Mouse (Mus musculus): ENCODE data around the gene Speer4f1. TPM values are rescaled to one million over a fixed set of nuclear protein-coding genes. Genes with fewer than 3 reads are reported as not detected.
"Not testable (repeated sequence)": the region's sequence is repeated elsewhere in the genome, so short reads cannot be mapped to it uniquely, and the experiment has no call there.

Speer4f1 gene
- total RNA-seq (2021) = not detected
- long read RNA-seq, experiment 1 = 0 reads
- long read RNA-seq, experiment 2 = 0 reads

DNA sequence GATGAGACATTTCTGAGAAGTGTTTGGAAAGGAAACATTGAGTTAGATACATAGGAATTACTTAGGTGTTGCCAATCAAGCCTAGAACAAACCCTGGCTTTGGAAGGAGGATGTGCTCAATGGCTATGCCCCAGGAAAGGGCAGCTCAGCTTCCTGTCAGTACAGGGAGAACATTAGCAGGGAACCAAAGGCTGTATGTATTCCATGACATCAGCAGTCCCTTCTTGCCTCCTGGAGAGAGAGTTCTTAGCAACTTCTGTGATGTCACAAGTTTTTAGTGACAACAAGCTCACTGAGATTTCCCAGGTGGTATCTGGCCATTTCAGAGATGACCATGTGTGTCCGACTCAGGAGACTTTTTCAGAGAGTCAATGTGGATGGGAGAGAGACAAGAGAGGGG, at the start of gene Speer4f1:
Gene Speer4f1, plus strand, starts transcription at position 301 of the 400 bp plus-strand sequence.
- DNase-seq (ENCODE audit: low spot score in 2 of 2); H3K4me3 ChIP-seq; H3K27ac ChIP-seq: not testable (repeated sequence)

DNA sequence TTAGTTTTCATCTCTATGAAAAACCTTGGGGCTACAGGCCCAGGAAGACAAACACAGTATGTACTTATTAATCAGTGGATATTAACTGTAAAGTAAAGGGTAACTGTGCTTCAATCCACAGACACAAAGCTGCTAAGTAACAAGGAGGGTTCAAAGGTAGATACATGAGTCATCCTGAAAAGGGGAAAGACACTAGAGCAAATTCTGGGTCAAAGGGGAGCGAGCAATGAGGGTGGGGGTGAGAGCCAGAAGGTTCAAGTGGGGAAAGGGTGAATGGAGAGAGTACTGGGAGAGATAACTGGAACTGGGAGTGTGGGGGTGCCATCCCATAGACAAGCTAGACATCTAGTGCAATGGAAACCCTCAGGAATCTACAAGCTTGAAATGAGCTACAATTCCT, 49.0 kb upstream of the Speer4f1 start:
- Histone ChIP-seq H3K27ac (no peak overlapping the region), H3K4me3 (no peak overlapping the region)
- no peak for TF ChIP-seq CTCF (conservative IDR thresholded peaks at IDR 0.05)
- no peak for DNase-seq (ENCODE audit: low spot score in 2 of 2)

GRCm38 (mm10) chr5:17434721-17435120, 41.2 kb upstream of the Speer4f1 start:
- no peak for TF ChIP-seq CTCF (conservative IDR thresholded peaks at IDR 0.05)
- DNase-seq (ENCODE audit: low spot score in 2 of 2) = no peak
- no peak overlapping the region for H3K27ac ChIP-seq
- H3K4me3 ChIP-seq = no peak overlapping the region

DNA sequence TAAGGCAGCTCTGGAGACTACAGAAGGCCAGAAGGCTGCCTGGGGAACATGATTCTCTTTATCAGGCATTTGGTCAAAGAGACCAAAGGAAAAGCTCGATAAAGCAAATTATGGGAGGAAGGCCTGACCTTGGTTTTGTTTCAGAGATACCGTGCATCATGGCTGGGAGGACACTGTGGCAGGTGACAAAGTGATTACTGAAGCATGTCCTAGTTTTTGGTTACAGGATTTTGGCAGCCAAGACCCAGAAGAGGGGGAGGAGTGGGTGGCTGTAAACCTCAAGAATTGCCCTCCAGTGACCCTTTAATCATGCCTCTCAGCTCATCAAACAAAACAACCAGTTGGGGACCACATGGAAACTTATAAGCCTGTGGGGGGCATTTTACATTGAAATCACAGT, 39.7 kb upstream of the Speer4f1 start:
- no peak overlapping the region for H3K27ac ChIP-seq
- no peak for TF ChIP-seq CTCF (conservative IDR thresholded peaks at IDR 0.05)
- no peak overlapping the region for H3K4me3 ChIP-seq
- DNase-seq (ENCODE audit: low spot score in 2 of 2) = no peak

DNA sequence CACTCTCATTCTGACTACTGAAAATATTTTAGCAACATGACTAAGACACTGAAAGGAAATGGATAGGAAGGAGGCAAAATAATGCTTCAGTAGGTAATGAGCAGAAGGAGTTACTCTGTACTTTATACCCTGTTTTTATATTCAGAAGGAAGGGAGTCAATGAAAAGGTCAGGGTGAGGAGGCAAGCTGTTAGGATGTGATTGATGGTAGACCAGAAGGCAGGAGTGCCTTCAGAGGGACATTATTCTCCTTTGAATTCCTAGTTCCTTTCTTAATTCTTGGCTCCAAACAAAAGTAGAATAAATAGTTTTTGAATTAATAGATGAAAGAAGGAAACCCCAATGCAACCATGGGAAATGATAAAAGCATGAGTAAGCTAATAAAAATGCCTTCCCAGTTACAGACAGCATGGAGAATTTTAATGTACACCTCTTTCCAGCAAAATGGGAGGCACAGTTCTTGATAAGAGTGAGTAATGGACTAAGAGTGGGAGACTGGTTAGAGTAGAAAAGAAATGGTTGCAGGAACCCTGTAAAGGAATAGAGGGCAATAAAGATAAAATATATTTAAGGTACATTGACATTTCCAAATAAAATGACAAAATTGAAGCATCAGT, 36.3 kb upstream of the Speer4f1 start:
- Histone ChIP-seq H3K27ac (no peak overlapping the region), H3K4me3 (no peak overlapping the region)
- TF ChIP-seq CTCF (conservative IDR thresholded peaks at IDR 0.05) = no peak
- DNase-seq (ENCODE audit: low spot score in 2 of 2) = no peak

- no peak for TF ChIP-seq CTCF (conservative IDR thresholded peaks at IDR 0.05)
- H3K4me3 ChIP-seq = no peak overlapping the region
- DNase-seq (ENCODE audit: low spot score in 2 of 2) = no peak
- no peak overlapping the region for H3K27ac ChIP-seq
These were observed 21.8 kb upstream of the Speer4f1 start for GRCm38 (mm10) chr5:17454059-17454458.

GRCm38 (mm10) chr5:17454952-17455586, 20.8 kb upstream of the Speer4f1 start:
- no peak overlapping the region for H3K4me3 ChIP-seq
- no peak overlapping the region for H3K27ac ChIP-seq
- DNase-seq (ENCODE audit: low spot score in 2 of 2) = no peak
- no peak for TF ChIP-seq CTCF (conservative IDR thresholded peaks at IDR 0.05)

DNA sequence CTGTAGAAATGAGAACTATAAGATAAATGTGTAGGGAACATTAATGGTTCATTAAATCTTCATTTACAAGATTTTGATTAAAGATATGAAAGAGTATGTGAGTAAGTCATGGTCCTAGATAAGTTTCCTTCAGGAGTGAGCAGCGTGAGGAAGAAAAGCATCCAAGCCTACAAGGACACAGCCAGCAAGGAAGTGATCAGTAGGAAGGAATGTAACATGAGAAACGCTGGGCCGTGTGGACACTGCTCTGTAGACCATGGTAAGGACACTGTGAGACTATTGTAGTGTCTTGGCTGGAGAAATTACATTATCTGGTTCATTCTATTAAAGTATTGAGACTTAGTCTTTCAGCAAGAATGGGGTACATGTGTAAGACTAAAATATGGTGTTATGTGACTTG, 19.2 kb upstream of the Speer4f1 start:
- TF ChIP-seq CTCF (conservative IDR thresholded peaks at IDR 0.05) = no peak
- DNase-seq (ENCODE audit: low spot score in 2 of 2) = no peak
- Histone ChIP-seq H3K27ac (no peak overlapping the region), H3K4me3 (no peak overlapping the region)

GRCm38 (mm10) chr5:17468120-17468519, 7.8 kb upstream of the Speer4f1 start:
- H3K4me3 ChIP-seq; H3K27ac ChIP-seq; DNase-seq (ENCODE audit: low spot score in 2 of 2): not testable (repeated sequence)

DNA sequence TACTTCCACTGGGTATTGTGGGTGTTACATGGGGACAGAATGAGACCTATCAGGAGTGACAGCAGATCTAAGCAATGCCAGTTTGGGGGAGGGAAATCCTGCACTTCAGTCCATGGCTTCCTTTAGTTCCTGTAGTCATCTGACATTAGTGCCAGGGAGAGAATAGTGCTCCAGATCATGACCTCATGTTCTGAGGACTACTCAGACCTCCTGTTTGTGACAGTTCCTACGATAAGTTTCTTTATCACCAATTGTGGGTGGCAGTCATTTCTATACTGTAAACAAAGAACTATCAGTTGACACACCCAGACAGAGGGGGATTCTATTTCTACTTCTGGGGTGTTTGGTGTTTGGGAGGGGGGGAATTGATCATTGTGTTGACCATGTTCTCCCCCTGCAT, 578 bp downstream of the Speer4f1 start:
- H3K27ac ChIP-seq = no peak overlapping the region
- no peak for DNase-seq (ENCODE audit: low spot score in 2 of 2)
- TF ChIP-seq CTCF (conservative IDR thresholded peaks at IDR 0.05) = no peak
- H3K4me3 ChIP-seq = no peak overlapping the region

DNA sequence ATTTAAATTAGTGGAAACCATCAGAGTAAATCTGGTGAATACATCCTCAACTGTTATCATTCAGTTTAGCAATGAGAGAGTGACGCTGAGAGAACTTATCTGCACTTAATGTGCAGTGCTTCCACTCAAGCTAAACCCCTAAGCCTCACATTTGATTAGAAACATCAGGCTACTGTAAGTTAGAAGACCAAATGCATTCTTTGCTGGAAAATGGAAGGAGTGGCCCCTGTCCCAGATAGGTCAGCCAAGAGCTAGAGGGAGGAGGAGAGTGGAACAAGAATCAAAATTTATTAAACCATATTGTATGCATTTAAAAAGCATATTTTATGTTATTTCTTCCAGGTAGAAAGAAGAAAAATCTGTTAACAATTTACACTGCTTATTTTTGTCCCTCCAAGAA, 14.0 kb downstream of the Speer4f1 start:
- H3K27ac ChIP-seq = no peak overlapping the region
- TF ChIP-seq CTCF (conservative IDR thresholded peaks at IDR 0.05) = no peak
- DNase-seq (ENCODE audit: low spot score in 2 of 2) = no peak

GRCm38 (mm10) chr5:17495616-17496015, 19.7 kb downstream of the Speer4f1 start:
- TF ChIP-seq CTCF (conservative IDR thresholded peaks at IDR 0.05) = no peak
- DNase-seq (ENCODE audit: low spot score in 2 of 2) = no peak

More for the DNA sequence above, 14.0 kb downstream of the Speer4f1 start:
- H3K4me3 ChIP-seq = no peak overlapping the region

GRCm38 (mm10) chr5:17496650-17497049, 20.8 kb downstream of the Speer4f1 start:
- TF ChIP-seq CTCF (conservative IDR thresholded peaks at IDR 0.05) = no peak
- H3K4me3 ChIP-seq = no peak overlapping the region
- DNase-seq (ENCODE audit: low spot score in 2 of 2) = no peak
- H3K27ac ChIP-seq = no peak overlapping the region

More at GRCm38 (mm10) chr5:17495616-17496015, 19.7 kb downstream of the Speer4f1 start:
- no peak overlapping the region for H3K4me3 ChIP-seq
- H3K27ac ChIP-seq = no peak overlapping the region

GRCm38 (mm10) chr5:17499873-17500329, 24.0 kb downstream of the Speer4f1 start:
- DNase-seq (ENCODE audit: low spot score in 2 of 2) = no peak
- Histone ChIP-seq H3K4me3 (no peak overlapping the region), H3K27ac (no peak overlapping the region)
- no peak for TF ChIP-seq CTCF (conservative IDR thresholded peaks at IDR 0.05)
